Mouse (Mus musculus): ENCODE measurements around the gene Defa30.
"Not testable (repeated sequence)": the region's sequence is repeated elsewhere in the genome, so short reads cannot be mapped to it uniquely, and the experiment has no call there.

Defa30 gene

DNA sequence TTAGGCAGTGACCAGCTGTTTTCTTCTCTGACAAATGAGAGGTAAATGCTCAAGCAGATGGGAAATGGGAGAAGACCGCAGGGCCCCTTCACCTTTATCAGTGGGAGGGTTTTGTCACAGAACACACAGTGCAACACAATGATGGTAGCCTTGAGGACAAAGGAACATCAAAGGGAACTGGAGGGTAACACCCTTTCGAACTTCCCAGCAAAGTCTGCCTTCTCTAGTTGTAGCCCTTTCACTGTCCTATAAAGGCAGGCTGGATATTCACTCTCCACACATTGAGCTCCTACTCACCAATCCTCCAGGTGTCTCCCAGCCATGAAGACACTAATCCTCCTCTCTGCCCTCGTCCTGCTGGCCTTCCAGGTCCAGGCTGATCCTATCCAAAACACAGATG, at the start of gene Defa30:
TSS of gene Defa30 (plus strand) at position 301 of the 400 bp plus-strand sequence.
- DNase-seq (ENCODE audit: low read depth in 2 of 2, low spot score in 2 of 2): not testable (repeated sequence)

DNA sequence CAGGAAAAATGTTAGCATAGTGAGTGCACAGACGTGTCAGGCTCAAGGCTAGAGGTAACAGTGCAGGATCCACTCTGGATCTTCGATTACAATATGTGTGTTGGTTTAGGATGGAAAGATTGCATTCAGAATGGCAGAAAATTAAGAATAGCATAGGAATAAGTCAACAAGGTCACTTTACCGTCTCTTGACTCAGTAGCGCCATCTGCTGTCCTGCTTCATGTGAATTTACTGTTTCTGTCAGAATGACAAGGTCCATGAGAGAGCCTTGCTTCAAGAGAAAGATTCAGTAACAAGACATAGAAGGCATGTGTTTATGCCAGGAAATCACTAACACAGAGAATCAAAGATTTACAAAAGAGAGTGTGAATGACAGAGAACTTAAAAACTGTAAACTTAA, 41.3 kb upstream of the Defa30 start:
- DNase-seq (ENCODE audit: low read depth in 2 of 2, low spot score in 2 of 2): no peak

DNA sequence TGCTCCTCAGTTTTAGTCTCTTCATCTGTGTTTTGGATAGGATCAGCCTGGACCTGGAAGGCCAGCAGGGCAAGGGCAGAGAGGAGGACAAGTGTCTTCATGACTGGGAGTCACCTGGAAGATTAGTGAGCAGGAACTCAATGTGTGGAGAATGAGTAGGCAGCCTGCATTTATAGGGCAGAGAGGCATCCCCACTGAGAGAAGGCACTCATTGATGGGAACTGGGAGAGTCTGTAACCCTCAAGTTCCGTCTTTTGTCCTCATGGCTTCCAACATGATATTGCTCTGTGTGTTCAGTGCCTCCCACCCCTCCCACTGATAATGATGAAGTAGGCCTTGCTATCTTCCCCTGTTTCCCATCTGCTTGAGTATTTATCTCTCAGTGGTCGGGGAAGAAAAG, 38.5 kb upstream of the Defa30 start, which contains the start of gene Gm14851:
TSS of gene Gm14851 (minus strand) at position 101 of the 400 bp plus-strand sequence.
- not testable (repeated sequence) for DNase-seq (ENCODE audit: low read depth in 2 of 2, low spot score in 2 of 2)

DNA sequence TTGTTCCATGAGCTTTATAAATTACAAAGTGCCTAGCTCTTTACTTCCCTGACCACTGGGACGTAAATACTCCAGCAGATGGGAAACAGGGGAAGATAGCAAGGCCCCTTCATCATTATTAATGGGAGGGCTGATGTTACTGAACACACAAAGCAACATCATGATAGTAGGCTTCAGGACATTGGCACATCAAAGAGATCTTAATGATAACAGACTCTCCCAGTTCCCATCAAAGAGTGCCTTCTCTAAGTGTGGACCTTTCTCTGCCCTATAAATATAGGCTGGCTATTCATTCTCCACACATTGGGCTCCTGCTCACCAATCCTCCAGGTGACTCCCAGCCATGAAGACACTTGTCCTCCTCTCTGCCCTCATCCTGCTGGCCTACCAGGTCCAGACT, 27.5 kb downstream of the Defa30 start, which contains the start of gene Defa22:
TSS of gene Defa22 (plus strand) at position 301 of the 400 bp plus-strand sequence.
- not testable (repeated sequence) for DNase-seq (ENCODE audit: low read depth in 2 of 2, low spot score in 2 of 2)

Measured in CD8-positive naive resting alpha-beta T cell, adult 2 months (primary cell).